Mouse (Mus musculus): Measurements from ENCODE around the gene Mtg1. TPM values are rescaled to one million over a fixed set of nuclear protein-coding genes. Genes with fewer than 3 reads are reported as not detected.
"Not testable (repeated sequence)": the region's sequence is repeated elsewhere in the genome, so short reads cannot be mapped to it uniquely, and the experiment has no call there.

Gene Mtg1
- total RNA-seq, 2 experiments from 2014 or later: 24.9 to 30.2 TPM

DNA sequence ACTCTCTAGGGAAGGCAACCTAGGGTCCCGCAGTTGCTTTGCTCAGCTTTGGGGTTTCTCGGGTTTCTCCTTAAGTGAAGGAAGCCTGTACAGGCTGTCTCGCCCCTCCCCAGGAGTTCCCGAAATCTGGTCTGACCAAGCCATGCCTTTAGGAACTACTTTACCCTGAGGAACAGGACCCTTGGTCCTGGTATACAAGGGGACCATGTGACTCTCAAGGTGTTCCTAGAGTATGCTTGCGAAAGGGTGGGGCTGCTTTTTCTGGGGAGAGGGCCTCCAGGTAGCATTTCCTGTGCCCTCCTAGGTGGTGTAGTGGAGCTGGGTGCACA, 11.4 kb upstream of the Mtg1 start:
- DNase-seq (ENCODE audit: extremely low spot score in 1 of 2, low spot score in 1 of 2): no peak

DNA sequence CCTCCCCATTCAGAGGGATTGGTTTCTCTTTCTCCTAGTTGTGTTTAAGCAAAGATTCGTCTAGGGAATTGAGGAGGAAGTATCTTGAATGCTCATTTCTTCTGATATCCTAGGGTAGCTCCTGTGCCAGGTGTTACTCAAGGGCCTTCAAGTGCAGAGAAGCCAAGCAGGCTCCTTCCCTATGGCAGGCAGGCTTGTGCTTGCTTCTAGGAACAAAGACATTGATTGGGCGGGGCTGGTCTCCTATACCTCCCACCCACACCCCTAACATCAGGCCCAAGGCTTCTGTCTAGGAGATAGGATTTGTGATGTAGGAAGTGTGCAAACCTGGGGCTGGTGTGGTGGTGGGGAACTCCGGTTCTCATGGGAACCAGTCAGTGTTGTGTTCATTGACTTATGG, 10.4 kb upstream of the Mtg1 start:
- DNase-seq (ENCODE audit: extremely low spot score in 1 of 2, low spot score in 1 of 2): no peak

DNA sequence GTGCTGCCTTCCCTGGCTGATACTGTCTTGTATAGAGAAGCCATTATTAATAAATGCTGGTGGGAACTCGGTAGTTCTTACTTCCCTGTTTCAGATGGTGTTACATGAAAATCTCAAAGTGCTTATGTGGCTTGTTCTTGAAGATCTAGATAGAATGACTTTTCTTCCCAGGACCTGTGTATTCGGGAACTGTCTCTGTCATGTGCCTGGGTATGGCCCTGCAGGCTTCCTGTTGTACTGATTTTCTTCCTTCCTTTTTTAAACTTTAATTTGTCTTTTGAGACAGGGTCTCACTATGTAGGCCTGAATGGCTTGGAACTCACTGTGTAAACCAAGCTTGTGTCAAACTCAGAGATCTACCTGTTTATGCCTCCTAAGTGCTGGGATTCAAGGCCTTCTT, 9.5 kb upstream of the Mtg1 start:
- DNase-seq (ENCODE audit: extremely low spot score in 1 of 2, low spot score in 1 of 2): no peak

DNA sequence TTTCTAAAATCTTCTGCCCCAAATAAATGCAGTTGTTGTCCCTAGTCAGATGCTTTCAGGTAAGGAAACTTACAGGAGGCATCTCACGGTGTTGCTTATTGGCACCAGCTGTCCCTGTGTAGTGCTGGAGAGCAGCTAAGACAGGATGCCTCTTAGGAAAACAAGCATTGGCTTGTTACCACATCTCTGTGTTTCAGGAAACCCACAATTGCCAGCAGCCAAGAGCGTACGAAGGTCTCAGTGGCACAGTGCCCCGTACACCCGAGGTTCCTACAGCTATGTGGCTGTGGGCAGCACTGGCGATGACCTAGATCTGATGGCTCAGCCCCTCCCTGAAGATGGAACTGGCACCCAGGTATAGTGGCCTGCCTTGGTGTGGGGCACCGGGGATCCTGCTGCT, 5.2 kb upstream of the Mtg1 start:
- not testable (repeated sequence) for DNase-seq (ENCODE audit: extremely low spot score in 1 of 2, low spot score in 1 of 2)

DNA sequence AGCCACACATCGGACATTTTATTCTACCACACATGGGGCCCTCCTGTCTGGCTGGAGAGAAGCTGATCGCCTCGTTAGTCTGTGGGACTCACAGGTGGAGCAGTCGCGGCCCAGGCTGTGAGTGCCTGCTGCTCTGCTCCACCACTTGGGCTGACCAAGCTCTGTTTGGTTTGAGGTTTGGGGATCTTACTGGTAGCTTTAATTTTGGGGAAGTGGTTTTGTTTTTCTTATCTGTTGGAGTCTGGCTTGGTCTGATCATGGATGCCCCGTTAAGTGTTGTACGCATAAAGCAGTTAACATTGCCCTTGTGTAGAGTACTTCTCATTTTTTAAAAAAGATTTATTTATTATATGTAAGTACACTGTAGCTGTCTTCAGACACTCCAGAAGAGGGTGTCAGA, 3.3 kb upstream of the Mtg1 start:
- not testable (repeated sequence) for DNase-seq (ENCODE audit: extremely low spot score in 1 of 2, low spot score in 1 of 2)

DNA sequence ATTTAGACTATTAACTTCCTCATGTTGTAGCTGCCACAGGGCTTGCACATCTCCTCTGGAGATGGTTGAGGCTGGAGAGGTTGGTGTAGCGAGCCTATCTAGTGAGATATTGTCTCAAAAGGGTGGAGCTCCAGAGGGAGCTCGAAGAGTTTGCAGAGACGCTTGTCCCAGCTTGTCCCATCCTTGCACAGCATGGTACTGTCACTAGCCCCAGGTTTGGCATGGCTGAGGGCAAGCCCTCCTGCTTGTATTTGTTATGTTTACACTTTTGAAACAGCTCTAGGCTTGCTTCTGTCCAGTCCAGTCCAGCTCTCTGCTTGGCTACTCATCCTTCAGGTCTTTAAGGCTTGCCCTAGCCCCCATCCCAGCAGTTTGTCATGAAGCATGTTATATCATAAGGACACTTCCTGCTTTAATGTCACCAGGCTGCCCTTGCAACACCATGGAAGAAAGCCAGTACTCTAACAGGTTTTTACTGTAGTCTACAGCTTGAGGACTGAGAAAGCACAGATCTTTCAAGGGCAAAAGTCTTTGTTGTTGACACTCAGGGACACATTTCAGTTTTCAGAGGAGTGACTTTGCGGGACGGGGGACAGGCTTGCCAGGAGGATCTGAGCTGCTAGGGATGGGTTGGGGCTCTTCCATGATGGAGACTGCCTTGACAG, 2.1 kb upstream of the Mtg1 start:
- DNase-seq (ENCODE audit: extremely low spot score in 1 of 2, low spot score in 1 of 2): no peak

DNA sequence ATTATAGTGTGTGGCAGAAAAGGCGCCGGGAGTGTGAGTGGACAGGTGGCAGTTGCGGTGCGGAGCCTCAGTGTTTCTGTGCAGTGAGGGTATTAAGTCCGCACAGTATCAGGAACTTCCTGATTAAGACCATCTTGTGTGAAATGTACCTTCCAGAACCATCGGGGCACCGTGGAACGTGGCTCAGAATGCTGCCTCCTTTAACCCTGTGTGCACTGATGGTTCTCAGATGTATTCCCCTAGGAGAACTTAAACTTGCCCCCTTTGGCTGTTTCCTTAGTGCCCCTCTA, 602 bp downstream of the Mtg1 start:
- no peak for DNase-seq (ENCODE audit: extremely low spot score in 1 of 2, low spot score in 1 of 2)

DNA sequence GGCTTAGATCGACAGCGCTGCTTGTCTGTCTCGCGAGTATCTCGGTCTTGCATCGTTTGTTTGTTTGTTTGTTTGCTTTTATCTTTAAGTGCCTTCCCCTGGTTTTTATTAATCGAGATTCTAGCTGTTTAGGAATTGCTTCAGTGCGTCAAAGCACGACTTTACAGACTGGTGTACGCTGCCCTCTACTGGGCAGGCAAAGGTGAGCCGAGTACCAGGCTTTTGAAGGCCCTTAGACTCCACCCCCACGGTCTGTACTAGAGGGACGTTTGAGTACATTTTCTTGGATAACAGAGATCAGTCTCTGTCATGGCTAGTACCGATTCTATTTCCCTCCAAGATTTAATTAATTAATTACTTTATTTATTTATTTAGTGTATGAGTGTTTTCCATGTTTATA, 4.0 kb downstream of the Mtg1 start:
- DNase-seq (ENCODE audit: extremely low spot score in 1 of 2, low spot score in 1 of 2): peak in 1 of 2 experiments; percentile 59

DNA sequence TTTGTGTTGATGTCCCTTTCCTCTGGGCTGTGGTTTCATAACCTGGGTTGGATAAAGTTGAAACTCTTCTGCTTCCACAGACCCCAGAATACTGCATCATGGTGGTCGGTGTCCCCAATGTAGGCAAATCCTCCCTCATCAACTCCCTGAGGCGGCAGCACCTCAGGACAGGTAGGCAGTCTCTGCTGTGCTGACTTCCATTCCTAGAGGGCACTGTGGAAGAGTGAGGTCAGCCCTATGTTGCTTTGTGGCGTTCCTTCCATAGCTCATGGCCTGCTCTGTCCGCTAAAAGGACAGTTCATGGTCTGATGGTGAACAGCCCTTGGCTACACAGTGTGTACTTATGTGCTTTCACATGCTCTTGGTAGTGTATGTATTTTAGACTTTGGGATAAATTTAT, 7.2 kb downstream of the Mtg1 start:
- DNase-seq (ENCODE audit: extremely low spot score in 1 of 2, low spot score in 1 of 2): no peak

DNA sequence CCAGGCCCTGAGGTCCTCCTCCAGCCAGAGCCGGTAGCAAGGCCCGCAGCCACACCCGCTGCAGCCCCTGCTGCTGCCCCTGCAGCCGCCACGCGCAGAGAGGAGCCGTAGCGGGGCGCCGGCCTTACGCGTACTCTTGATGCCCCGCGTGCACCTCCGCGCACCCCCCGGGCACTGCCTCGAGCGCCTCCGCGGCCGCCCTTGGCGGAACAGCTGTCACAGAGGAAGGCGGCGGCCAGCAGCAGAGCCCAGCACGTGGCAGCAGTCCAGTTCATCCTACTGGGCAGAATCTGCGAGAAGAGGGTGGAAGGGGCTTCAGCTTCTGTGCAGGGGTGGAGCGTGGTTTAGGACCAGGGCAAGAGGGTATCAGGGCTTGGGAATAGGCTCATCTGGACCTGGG, 16.0 kb downstream of the Mtg1 start:
- peak; percentile 47 to 52 for DNase-seq (ENCODE audit: extremely low spot score in 1 of 2, low spot score in 1 of 2)

DNA sequence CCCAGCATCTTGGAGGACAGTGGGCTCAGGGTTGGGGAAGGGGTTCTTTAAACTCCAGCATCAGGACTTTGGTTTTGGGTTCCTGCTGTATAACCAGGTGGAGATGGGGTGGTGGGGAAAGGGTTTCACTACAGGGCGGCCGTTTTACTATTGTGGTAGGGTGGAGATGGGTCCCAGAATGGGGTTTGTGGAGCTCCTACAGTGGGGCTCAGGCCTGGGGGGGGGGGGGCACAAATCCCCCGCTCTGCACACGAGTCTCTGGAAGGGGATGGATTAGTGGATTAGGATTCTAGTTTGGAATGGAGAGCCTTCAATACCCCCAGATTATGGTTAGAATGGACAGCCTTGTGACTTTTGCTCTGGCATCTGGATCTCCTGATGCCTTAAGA, 16.5 kb downstream of the Mtg1 start:
- no peak for DNase-seq (ENCODE audit: extremely low spot score in 1 of 2, low spot score in 1 of 2)

DNA sequence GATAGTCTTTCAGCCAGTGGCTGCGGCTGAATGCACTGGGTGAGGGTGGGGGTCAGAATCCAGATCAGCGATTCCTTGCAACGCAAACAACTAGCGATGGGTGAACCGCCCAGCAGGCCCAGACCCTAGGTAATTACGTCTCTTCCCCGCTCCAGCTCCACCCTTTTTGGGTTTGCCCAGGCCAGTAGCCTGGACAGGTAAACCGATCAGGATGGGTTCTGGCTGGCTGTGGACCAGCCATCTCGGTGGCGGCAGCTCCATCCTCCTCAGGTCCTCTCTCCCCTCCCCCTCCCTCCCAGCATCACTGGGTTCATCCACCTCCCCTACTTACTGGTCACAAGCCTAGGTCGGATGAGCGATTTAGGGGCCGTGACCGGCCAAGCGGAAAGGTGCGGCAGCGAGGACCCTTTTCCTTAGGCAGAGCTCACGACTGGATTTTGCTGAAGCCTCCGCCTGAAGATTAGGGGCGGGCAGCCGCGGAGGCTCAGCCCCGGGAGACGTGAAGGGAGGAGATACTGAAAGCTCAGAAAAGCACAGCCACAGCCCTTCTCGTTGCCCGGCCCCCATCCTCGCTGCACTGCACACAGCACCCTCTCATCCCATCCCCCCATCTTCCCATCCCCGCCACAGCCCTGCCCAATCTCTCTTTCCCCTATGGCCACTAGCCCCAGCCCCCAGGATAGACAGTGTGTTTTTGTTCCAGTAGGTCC, 17.0 kb downstream of the Mtg1 start, which contains the start of gene Sprn:
Gene Sprn (minus strand): TSS at position 660 of the 710 bp plus-strand sequence.
- DNase-seq (ENCODE audit: extremely low spot score in 1 of 2, low spot score in 1 of 2): peak; percentile 61

DNA sequence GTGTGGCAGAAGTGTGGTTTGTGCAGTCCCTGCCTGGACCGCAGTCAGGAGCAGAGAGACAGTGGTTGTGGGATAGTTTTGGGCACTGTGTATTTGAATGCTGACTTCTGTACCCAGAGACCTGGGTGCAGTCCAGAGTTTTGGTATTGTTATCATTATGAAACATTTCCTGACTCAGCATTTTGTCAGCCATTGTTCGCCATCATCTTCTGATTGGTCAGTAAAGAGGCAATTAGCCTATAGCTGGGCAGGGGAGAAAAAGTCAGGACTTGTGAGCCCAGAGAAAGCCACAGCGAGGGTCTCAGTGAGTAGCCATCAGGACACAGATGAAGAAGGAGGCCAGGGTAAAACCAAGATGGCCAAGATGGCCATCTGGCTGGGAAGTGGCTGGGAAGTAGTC, 23.0 kb downstream of the Mtg1 start:
- DNase-seq (ENCODE audit: extremely low spot score in 1 of 2, low spot score in 1 of 2): no peak

DNA sequence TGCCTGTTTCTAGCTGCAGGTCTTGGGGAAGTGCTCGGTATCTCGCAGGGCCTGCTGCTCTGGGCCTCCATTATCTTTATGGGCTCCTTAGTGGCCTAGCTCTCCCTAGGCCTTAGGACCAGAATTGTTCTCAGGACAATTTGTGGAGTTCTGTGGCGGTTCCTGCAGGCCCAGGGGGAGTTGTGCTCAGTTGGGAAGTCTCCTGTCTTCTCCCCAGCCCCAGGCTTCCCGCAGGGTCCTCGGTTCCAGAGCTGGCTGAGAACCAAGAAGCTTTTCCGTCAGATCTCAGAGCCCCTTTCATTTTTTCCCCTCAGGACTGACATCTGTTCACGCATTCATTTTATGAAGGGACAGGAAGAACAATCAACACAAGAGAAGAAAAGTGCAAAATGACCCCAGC, 27.3 kb downstream of the Mtg1 start, which contains the start of gene Olfr522:
Gene Olfr522 (minus strand): TSS at position 101 of the 400 bp plus-strand sequence.
- DNase-seq (ENCODE audit: extremely low spot score in 1 of 2, low spot score in 1 of 2): no peak

DNA sequence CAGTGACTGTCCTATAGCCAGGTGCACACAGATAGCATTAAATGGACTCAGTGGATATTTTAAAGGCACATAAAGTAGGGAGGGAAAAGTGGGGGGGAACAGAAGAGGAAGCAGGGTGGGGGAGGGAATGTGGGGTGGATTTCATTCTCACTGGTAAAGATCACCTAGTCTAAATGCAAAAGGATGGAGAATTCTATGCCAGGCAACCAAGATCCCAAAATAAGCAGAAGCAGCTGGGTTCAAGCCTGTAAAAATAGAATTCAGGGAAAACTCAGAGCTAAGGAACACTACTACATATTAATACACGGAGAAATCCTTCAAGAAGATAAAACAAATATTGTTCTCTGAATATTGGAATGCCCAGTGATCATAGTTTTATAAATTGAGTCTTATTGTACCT, 30.6 kb downstream of the Mtg1 start:
- DNase-seq (ENCODE audit: extremely low spot score in 1 of 2, low spot score in 1 of 2): no peak

DNA sequence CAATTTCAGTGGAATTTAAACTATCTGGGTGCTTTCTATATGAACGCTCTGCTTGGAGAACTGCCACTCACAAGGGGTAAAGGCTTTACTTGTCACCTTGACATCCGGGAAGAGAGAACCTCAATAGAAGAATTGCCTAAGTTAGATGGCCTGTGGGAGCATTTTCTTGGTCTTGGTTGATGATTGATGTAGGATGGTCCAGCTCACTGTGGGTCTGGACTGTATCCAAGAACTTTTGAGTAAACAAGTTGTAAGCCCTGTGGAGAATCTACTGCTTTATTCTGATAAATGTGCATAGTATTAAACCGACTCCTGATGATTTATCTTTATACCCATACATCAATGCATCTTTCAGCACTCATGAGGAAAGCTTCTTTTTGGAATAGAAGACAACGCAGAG, 32.0 kb downstream of the Mtg1 start:
- DNase-seq (ENCODE audit: extremely low spot score in 1 of 2, low spot score in 1 of 2): no peak

DNA sequence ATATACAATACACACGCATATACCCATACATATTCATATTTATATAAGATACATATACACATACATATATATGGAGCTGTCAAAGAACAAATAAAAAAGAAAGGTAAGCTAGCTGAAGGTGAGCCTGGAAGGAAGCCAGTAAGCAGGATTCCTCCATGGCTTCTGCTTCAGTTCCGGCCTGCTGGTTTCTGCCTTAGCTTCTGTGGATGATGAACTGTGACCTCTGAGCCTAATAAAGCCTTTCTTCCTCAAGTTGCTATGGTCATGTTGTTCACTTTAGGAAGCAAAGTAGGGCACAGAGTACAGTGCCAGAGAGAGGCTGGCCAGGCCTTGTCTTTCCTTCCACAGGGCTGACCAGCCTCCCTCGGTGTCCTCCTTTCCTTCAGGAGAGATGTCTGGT, 33.5 kb downstream of the Mtg1 start:
- DNase-seq (ENCODE audit: extremely low spot score in 1 of 2, low spot score in 1 of 2): no peak

DNA sequence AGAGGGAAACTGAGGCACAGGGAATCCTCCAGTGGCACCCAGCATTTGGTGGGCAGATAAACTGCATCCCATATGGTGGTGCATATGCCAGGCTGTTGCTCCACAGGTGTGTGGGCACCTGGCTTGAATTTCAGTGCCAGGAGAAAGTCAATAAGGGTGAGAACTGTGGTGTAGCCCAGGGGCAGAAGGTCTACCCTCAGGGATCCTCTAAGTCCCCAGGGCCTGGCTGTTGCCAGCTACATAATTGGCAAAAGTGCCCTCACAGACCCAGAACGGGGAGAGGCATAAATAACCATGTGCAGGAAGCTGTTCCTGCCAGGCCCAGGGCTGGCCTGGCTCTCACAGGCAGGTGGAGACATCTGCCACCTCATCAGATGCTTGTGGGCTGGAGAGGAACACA, 35.6 kb downstream of the Mtg1 start, which contains the start of gene Olfr523:
Gene Olfr523 (plus strand): TSS at position 282 of the 400 bp plus-strand sequence.
- no peak for DNase-seq (ENCODE audit: extremely low spot score in 1 of 2, low spot score in 1 of 2)

DNA sequence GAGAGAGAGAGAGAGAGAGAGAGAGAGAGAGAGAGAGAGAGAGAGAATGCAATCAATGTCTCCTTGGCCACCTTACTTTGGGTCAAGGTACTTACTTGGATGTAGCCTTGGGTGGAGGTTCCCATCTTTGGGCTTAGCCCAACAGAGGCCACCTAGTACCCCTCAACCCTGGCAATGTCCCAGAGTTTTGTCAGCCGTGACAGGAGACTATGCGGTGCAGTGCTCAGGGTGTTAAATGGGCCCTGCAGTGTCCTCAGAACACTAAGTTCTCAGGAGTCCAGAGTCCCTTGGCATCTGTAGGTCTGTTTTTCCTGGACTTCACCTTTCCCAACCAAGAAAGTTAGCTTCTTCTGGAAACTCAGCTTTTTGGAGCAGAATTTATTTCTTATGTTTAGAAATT, 41.8 kb downstream of the Mtg1 start:
- DNase-seq (ENCODE audit: extremely low spot score in 1 of 2, low spot score in 1 of 2): no peak

DNA sequence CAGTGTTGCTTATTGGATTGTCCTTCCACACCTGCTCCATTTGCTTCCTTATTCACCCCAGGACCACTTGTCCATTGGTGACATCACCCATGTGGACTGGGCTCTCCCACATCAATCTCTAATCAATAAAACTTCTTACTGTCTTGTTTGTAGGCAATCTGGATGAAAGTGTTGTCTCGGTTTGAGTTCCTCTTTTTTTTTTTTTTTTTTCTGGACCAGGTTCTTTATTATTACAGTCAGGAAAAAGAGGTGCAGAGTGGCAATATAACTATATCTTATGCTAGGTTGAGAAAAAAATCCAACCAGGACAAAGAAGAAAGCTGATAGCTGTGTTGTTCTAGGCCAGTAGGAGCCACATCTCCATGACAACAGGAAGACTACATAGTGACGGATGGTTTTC, 43.3 kb downstream of the Mtg1 start:
- DNase-seq (ENCODE audit: extremely low spot score in 1 of 2, low spot score in 1 of 2): no peak

DNA sequence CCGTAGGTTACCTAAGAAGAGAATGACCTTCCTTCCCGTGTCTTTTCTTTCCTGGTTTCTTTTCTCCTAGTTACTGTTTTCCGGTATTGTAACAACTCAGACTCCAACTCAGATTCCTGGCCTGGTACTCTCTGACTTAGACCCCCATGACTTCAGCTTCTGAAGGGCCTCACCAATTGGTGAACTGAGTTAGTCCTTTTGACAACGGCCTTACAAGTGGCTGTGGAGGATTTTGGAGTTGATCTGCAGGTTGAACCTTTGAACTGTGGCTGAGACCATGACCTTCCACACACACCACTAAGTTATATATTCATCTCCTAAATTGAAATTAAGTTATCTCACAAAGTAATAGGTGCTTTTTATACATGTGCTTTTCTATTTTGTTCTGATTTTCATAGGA, 46.8 kb downstream of the Mtg1 start:
- DNase-seq (ENCODE audit: extremely low spot score in 1 of 2, low spot score in 1 of 2): no peak

Measured in layer of hippocampus, postnatal 25 days (tissue).